Mouse (Mus musculus): ENCODE measurements around the gene Zfp853.

- TF ChIP-seq CTCF (IDR thresholded peaks at IDR 0.05; ENCODE audit: borderline replicate concordance, insufficient read depth, low read depth, low read length) (no peak), POLR2A (IDR thresholded peaks at IDR 0.05; ENCODE audit: borderline replicate concordance, insufficient read depth, low read length) (no peak)
Measured at GRCm38 (mm10) chr5:143270151-143270519, 23.3 kb downstream of the Zfp853 start.
